Mouse (Mus musculus): ENCODE measurements around the gene Rab3b.

DNA sequence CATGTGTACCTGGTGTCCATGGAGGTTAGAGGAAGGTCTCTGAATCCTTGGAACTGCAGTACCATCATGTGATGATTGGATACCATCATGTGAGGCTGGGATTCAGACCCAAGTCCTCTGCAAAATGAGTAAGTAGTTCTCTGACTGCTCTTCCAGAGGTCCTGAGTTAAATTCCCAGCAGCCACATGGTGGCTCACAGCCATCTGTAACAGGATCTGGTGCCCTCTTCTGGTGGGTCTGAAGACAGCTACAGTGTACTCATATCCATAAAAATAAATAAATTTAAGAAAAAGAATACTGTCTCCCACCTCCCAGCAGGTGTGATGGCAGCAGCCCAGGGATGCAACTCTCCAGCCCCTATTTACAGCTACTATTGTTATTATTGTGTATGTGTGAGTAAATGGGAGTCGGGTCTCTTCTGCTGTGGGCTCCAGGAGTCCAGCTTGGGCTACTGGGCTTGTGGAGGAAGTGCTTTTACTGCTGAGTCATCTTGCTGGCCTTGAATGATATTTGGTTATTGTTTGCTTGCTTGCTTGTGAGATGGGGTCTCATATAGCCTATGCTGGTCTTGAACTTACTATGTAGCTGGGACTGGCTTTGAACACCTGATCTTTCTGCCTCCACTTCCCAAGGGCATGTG, 108.1 kb downstream of the Rab3b start:
- TF ChIP-seq CTCF (IDR thresholded peaks at IDR 0.05; ENCODE audit: borderline replicate concordance, extremely low read depth, insufficient read depth, insufficient read length): no peak
- no peak for TF ChIP-seq POLR2A (IDR thresholded peaks at IDR 0.05; ENCODE audit: borderline replicate concordance, extremely low read depth, insufficient read depth, insufficient read length, poor library complexity, severe bottlenecking)
